Mouse (Mus musculus) thymus, postnatal 0 days (tissue): ENCODE data around the gene Shisa2. TPM values are rescaled to one million over a fixed set of nuclear protein-coding genes. Genes with fewer than 3 reads are reported as not detected.

ENCODE experiments used
- polyA plus RNA-seq: library from polyadenylated mRNA; unstranded; fragments of >200 nt; fragmentation: Nextera tagmentation; extraction: Ambion mirVana; gene quantifications from 2 replicates; pipeline ENCODE4 v1.2.1, GENCODE M21; 2015

Gene Shisa2
- polyA plus RNA-seq, 1 experiment from 2014 or later, result 23.7 TPM

Other genes with a start within 250 kb of the Shisa2 start
- 4.2 and 5.8 TPM in 2 replicates for gene Phf11c, start 229.9 kb upstream of the Shisa2 start, polyA plus RNA-seq
- gene Setdb2, start 184.4 kb upstream of the Shisa2 start, polyA plus RNA-seq, result 14.2 and 14.6 TPM in 2 replicates
- 29.3 and 31.8 TPM in 2 replicates for gene Cab39l, start 184.3 kb upstream of the Shisa2 start, polyA plus RNA-seq
- 39.7 and 40.3 TPM in 2 replicates for gene Cdadc1, start 27.3 kb upstream of the Shisa2 start, polyA plus RNA-seq